Mouse (Mus musculus) embryonic facial prominence, embryonic 11.5 days (tissue): ENCODE measurements around the gene Phlda2. TPM values are rescaled to one million over a fixed set of nuclear protein-coding genes. Genes with fewer than 3 reads are reported as not detected.

Experiments
- ATAC-seq: fragments of 200-750 bp; cut with Nextera tagmentation; replicated peaks from 2 replicates; pipeline ENCODE4 v1.8.0; 2017; ENCODE audit warnings: low read depth; ENCODE audit not compliant: insufficient number of reproducible peaks, low FRiP score, low TSS enrichment
- DNase-seq: peaks from one replicate; pipeline ENCODE4 v3.0.0-alpha.2; 2015; ENCODE audit warnings: low spot score
- H3K27ac ChIP-seq: fragments of 300-500 bp; sonication (generic); replicated peaks from 2 replicates; pipeline ENCODE4 v1.5.1; 2014; ENCODE audit warnings: mild to moderate bottlenecking, low read depth, low read length, control low read depth
- H3K27me3 ChIP-seq: fragments of 300-500 bp; sonication (generic); 2 replicates; pipeline ENCODE4 v1.6.1; 2014; ENCODE audit warnings: mild to moderate bottlenecking, low read length, moderate library complexity, mixed read lengths; ENCODE audit not compliant: control insufficient read depth, insufficient read depth
- H3K36me3 ChIP-seq: fragments of 300-500 bp; sonication (generic); replicated peaks from 2 replicates; pipeline ENCODE4 v1.6.1; 2014; ENCODE audit warnings: low read depth, mild to moderate bottlenecking, low read length, moderate library complexity, mixed read lengths; ENCODE audit not compliant: control insufficient read depth, insufficient read depth
- H3K4me1 ChIP-seq: fragments of 300-500 bp; sonication (generic); 2 replicates; pipeline ENCODE4 v1.6.1; 2014; ENCODE audit warnings: low read length, mixed read lengths; ENCODE audit not compliant: control insufficient read depth, insufficient read depth
- H3K4me2 ChIP-seq: fragments of 300-500 bp; sonication (generic); 2 replicates; pipeline ENCODE4 v1.6.1; 2014; ENCODE audit warnings: low read depth, mild to moderate bottlenecking, control low read depth, low read length, moderate library complexity
- H3K4me3 ChIP-seq: fragments of 300-500 bp; sonication (generic); 2 replicates; pipeline ENCODE4 v1.5.1; 2014; ENCODE audit warnings: low read depth, low read length, control low read depth
- H3K9ac ChIP-seq: fragments of 300-500 bp; sonication (generic); replicated peaks from 2 replicates; pipeline ENCODE4 v1.6.1; 2014; ENCODE audit warnings: mild to moderate bottlenecking, control low read depth, low read length
- H3K9me3 ChIP-seq: fragments of 300-500 bp; sonication (generic); replicated peaks from 2 replicates; pipeline ENCODE4 v1.6.1; 2016; ENCODE audit warnings: mild to moderate bottlenecking, low read length, inconsistent platforms, mixed read lengths; ENCODE audit not compliant: control insufficient read depth
- WGBS: fragments of 180-500 bp; shearing (Covaris S2); extraction: QIAGEN DNeasy Blood & Tissue Kit; methylation state at CpG from one replicate; pipeline ENCODE4 v1.1.7; 2014; 5-methylcytosine and 5-hydroxymethylcytosine counted together
- polyA plus RNA-seq: library from polyadenylated mRNA; unstranded; fragments of >200 nt; fragmentation: Nextera tagmentation; extraction: Ambion mirVana; gene quantifications from 2 replicates; pipeline ENCODE4 v1.2.1, GENCODE M21; 2014

The Phlda2 gene
- polyA plus RNA-seq, 1 experiment from 2014 or later = 2.8 TPM

GRCm38 (mm10) chr7:143510593-143511334, 7.8 kb upstream of the Phlda2 start:
- no peak overlapping the region for H3K4me3 ChIP-seq
- DNase-seq = no peak
- H3K27ac ChIP-seq = no peak overlapping the region
- no peak for ATAC-seq
- no peaks in the 10 kb centered on the region for H3K4me1 ChIP-seq
- no peak overlapping the region for H3K4me2 ChIP-seq
- no peak overlapping the region for H3K9ac ChIP-seq
- WGBS = 91% methylated on average over 3 of the region's 3 CpGs
- peaks cover 9% of the 10 kb centered on the region; the same call in 1 of the 2 replicates for H3K36me3 ChIP-seq
- no peaks in the 10 kb centered on the region for H3K27me3 ChIP-seq
- no peaks in the 10 kb centered on the region for H3K9me3 ChIP-seq

GRCm38 (mm10) chr7:143509566-143509965, 6.6 kb upstream of the Phlda2 start:
- Histone ChIP-seq H3K9ac (no peak overlapping the region), H3K9me3 (no peaks in the 10 kb centered on the region), H3K27ac (no peak overlapping the region), H3K4me1 (no peaks in the 10 kb centered on the region), H3K36me3 (peaks cover 5% of the 10 kb centered on the region; the same call in 1 of the 2 replicates), H3K27me3 (no peaks in the 10 kb centered on the region), H3K4me2 (no peak overlapping the region), H3K4me3 (no peak overlapping the region)
- no peak for ATAC-seq
- DNase-seq = no peak
- WGBS = 75% methylated on average over 1 of the region's 1 CpGs

- Histone ChIP-seq H3K9me3 (no peaks in the 10 kb centered on the region), H3K4me2 (no peak overlapping the region), H3K27me3 (peaks cover 22% of the 10 kb centered on the region), H3K4me3 (no peak overlapping the region), H3K4me1 (no peaks in the 10 kb centered on the region; the same call in 1 of the 2 replicates), H3K27ac (no peak overlapping the region), H3K36me3 (no peaks in the 10 kb centered on the region), H3K9ac (no peak overlapping the region)
- ATAC-seq (no peak), DNase-seq (peak; percentile 64)
- 27% methylated on average over 7 of the region's 7 CpGs for WGBS
Measured at GRCm38 (mm10) chr7:143506675-143507074, 3.7 kb upstream of the Phlda2 start.

- no peak overlapping the region for H3K4me2 ChIP-seq
- ATAC-seq (no peak), DNase-seq (no peak)
- H3K27ac ChIP-seq = no peak overlapping the region
- 70% methylated on average over 7 of the region's 7 CpGs for WGBS
- H3K27me3 ChIP-seq = peaks cover 26% of the 10 kb centered on the region
- H3K9me3 ChIP-seq = no peaks in the 10 kb centered on the region
- H3K4me1 ChIP-seq = no peaks in the 10 kb centered on the region; the same call in 1 of the 2 replicates
- no peak overlapping the region for H3K9ac ChIP-seq
- H3K36me3 ChIP-seq = no peaks in the 10 kb centered on the region
- H3K4me3 ChIP-seq = no peak overlapping the region
Measured at GRCm38 (mm10) chr7:143506271-143506670, 3.3 kb upstream of the Phlda2 start.

- Histone ChIP-seq H3K9me3 (no peaks in the 10 kb centered on the region), H3K4me1 (no peaks in the 10 kb centered on the region; the same call in 1 of the 2 replicates), H3K36me3 (no peaks in the 10 kb centered on the region), H3K27me3 (peaks cover 29% of the 10 kb centered on the region), H3K27ac (no peak overlapping the region), H3K4me2 (no peak overlapping the region), H3K9ac (no peak overlapping the region), H3K4me3 (no peak overlapping the region)
- WGBS = 29% methylated on average over 11 of the region's 11 CpGs
- ATAC-seq (no peak), DNase-seq (peak; percentile 75)
Measured at GRCm38 (mm10) chr7:143505823-143506222, 2.9 kb upstream of the Phlda2 start.

GRCm38 (mm10) chr7:143505411-143505810, 2.5 kb upstream of the Phlda2 start:
- H3K9me3 ChIP-seq = no peaks in the 10 kb centered on the region
- 86% methylated on average over 2 of the region's 2 CpGs for WGBS
- no peaks in the 10 kb centered on the region for H3K36me3 ChIP-seq
- H3K4me3 ChIP-seq = no peak overlapping the region
- no peak overlapping the region for H3K27ac ChIP-seq
- H3K9ac ChIP-seq = no peak overlapping the region
- no peak overlapping the region for H3K4me2 ChIP-seq
- no peaks in the 10 kb centered on the region; the same call in 1 of the 2 replicates for H3K4me1 ChIP-seq
- ATAC-seq = no peak
- DNase-seq = no peak
- H3K27me3 ChIP-seq = peaks cover 33% of the 10 kb centered on the region

GRCm38 (mm10) chr7:143503926-143504325, 976 bp upstream of the Phlda2 start:
- no peak for ATAC-seq
- 76% methylated on average over 6 of the region's 6 CpGs for WGBS
- Histone ChIP-seq H3K27ac (no peak overlapping the region), H3K4me1 (no peaks in the 10 kb centered on the region; the same call in 1 of the 2 replicates), H3K36me3 (no peaks in the 10 kb centered on the region), H3K4me3 (no peak overlapping the region), H3K4me2 (no peak overlapping the region), H3K9me3 (no peaks in the 10 kb centered on the region), H3K9ac (no peak overlapping the region), H3K27me3 (peaks cover 34% of the 10 kb centered on the region)
- no peak for DNase-seq

GRCm38 (mm10) chr7:143501643-143502417, 1.1 kb downstream of the Phlda2 start:
- no peaks in the 10 kb centered on the region; the same call in 1 of the 2 replicates for H3K4me1 ChIP-seq
- H3K36me3 ChIP-seq = no peaks in the 10 kb centered on the region
- H3K27me3 ChIP-seq = peaks cover 34% of the 10 kb centered on the region
- H3K9ac ChIP-seq = peak overlapping the region; percentile 14; the same call in 1 of the 2 replicates
- peak; percentile 59 for DNase-seq
- 3% methylated on average over 55 of the region's 55 CpGs for WGBS
- peak overlapping the region; percentile 37 for H3K4me3 ChIP-seq
- H3K9me3 ChIP-seq = no peaks in the 10 kb centered on the region
- peak overlapping the region; percentile 52 for H3K4me2 ChIP-seq
- no peak for ATAC-seq
- no peak overlapping the region for H3K27ac ChIP-seq
